Mouse (Mus musculus) adrenal gland, adult 8-10 months (tissue): Measurements from ENCODE around the gene Gm10570. TPM values are rescaled to one million over a fixed set of nuclear protein-coding genes. Genes with fewer than 3 reads are reported as not detected.
A peak's percentile ranks its signal among the peaks of the same experiment; 100 is the strongest.

Source experiments
- DNase-seq: peaks from one replicate; pipeline ENCODE4 v3.0.0; 2022
- total RNA-seq, 4 experiments: library from RNA; stranded (reverse); gene quantifications; 2 replicates each; pipeline ENCODE4 v1.2.4; 2022

Gm10570 gene
- total RNA-seq = under 1 TPM in 1 of 4 experiments, not detected in 3; 0.86 TPM

DNA sequence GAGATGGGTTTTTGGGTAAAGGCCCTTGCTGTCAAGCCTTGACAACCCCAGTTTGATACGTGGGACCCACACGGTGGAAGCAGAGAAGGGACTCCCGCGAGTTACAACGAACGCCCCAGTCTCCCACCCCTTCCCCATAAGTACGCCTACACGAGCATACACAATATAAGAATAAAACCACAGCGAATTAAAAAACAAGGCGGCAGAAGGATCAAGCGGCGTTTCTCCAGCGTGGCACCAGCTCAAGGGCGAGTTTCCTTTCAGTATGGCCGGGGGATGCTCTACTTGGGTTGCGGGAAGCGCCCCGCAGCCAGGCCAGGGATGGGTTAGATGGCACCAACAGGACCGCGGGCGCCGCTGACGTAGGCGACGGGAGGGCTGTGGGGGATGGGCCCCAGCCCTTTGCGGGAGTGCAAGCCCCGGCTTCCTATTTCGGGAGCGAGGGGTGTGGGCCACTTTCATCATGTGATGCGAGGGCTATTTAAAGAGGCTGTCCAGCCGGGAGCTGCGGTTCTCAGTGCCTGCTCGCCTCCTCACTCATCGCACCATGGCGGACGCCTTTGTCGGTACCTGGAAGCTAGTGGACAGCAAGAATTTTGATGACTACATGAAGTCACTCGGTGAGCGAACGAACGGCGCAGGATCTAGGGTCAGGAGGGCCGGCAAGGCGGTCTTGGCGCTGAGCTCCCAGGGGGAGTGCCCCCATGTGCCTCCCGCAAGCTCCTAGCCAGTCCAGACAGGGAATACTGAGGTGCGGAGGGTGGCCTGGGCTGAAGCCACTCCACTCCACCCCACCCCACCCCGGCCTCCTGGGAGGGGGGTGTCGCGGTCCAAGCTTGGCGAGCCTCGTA lies at the start of gene Gm10570, which contains the start of gene Fabp3:
Gene Gm10570, minus strand, starts transcription at position 444 of the 851 bp plus-strand sequence.
Gene Fabp3, plus strand, starts transcription at position 365 of the 851 bp plus-strand sequence.
- DNase-seq = no peak

DNA sequence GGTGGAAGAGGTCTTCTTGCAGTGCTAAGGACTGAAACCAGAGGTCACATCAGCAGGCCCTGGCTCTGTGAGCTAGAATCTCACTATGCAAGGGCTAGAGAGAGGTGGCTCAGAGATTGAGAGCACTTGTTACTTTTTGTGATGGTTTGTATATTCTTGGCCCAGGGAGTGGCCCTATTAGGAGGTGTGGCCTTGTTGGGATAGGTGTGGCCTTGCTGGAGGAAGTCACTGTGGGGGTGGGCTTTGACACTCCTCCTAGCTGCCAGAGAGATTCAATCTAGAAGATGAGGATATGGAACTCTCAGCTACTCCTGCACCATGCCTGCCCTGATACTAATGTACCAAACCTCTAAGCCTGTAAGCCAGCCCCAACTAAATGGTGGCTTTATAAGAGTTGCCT lies 49.5 kb upstream of the Gm10570 start:
- no peak for DNase-seq

DNA sequence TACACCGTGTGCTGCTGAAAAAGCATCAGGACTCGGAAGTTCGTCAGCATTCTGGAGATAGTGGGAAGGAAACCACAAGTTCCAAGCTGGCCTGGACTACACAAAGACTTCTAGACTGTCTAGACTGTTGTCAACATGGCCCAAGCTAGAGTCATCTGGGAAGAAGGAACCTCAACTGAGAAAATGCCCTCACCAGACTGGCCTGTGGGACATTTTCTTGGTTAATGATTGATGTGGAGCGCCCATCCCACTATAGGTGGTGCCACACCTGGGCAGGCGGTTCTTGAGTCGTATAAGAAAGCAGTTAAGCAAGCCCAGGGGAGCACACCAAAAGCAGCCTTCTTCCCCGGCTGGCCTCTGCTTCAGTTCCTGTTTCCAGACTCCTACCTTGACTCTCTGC lies 44.1 kb upstream of the Gm10570 start:
- DNase-seq = no peak

DNA sequence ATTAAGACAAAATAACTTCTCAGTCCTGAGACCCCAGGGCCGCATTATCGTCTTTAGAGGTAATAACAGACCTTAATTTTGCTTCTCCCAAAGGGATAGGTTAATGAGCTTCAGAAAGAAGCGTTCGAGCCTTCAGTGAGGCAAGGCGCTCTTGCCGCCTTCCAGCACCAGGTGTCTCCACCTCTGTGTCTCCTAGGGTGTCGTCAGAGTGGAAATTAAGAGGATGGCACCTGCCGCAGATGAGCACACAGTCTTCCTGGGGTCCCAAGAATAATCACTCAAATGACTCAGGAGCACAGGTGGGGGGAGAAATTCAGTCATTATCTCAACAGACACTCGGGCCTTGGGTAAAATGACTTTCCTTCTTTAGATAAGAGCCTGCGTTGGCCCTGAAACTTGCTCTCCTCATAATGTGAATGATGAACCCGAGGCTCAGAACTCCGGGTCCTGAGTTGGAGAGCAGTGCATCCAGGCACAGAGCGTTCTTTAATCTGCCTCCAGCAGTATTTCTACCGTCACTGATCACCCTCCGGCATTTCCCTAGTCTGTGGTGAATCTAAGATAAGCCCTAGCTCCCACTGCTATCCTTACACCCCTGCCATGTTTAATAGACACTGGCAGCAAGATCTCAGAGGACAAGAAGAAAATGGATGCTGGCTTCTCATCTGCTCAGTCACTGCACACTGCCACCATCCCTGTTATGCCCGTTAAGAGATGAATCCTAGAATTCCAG lies 42.4 kb upstream of the Gm10570 start:
- DNase-seq = no peak

DNA sequence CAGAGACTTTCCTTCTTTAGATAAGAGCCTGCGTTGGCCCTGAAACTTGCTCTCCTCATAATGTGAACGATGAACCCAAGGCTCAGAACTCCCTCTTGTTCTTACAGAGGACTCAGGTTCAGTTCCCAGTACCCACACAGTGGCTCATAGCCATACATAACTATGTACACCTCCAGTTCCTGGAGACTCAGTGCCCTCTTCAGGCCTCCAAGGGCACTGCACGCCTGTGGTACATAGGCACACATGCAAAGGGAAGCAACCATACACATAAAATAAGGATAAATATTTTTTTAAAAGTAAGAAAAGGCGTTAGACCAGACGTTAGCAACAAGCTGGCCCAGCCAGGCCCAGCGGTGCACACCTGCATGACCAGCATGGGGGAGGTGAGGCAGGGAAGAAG lies 41.2 kb upstream of the Gm10570 start:
- DNase-seq = no peak

DNA sequence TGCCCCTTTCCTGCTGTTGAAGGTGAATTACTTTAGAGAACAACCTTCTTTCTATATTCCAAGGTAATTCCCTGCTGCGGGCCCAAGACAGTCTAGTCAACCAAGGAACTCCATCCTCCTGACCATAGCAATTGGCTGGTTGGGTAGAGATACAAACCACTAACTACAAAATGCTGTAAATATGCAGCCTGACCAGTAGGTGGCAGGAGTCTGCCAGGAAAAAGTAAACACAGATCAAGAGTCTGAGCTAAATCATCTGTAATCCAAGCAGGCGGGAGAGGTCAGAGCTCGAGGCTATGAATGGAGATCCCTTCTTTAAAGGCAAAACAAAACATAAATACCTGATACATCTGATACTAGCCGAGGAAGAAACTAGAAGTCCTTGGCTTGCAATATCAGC lies 33.2 kb upstream of the Gm10570 start:
- DNase-seq = peak; percentile 24

DNA sequence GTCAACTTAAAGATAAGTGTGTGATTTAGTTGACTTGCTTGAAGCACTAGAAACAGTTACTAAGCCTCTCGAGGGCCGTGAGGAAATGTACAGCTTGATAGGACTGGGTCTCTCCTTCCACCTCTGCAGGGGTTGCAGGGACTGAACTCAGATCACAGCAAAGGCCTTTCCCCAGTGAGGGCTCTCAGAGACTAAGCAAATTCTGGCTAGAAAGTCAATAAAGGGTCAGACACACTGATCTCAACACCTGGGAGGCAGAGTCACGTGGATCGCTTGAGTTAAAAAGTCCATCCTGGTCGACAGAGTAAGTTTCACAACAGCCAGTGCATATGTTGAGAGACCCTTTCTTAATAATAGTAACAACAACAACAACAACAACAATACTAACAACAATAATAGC lies 27.4 kb upstream of the Gm10570 start:
- no peak for DNase-seq

DNA sequence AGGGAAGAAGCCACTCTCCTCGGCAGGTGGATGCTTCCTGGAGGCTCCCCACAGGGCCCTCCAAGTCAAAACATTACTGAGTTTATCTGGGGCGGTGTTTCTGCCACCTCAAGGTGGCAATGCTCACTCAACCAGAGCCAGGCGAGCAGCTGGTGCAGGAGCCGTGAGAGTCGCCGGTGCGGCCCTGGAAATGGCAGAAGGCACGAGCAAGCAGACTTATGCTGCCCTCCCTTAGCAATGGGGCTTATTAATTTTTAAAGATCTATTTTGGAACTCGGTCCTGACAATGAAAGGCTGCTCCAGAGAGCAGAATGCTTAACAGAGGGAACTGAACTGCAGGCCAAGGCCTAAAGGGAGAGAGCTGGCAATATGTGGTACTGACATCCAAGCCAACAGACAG lies 18.9 kb upstream of the Gm10570 start:
- no peak for DNase-seq

DNA sequence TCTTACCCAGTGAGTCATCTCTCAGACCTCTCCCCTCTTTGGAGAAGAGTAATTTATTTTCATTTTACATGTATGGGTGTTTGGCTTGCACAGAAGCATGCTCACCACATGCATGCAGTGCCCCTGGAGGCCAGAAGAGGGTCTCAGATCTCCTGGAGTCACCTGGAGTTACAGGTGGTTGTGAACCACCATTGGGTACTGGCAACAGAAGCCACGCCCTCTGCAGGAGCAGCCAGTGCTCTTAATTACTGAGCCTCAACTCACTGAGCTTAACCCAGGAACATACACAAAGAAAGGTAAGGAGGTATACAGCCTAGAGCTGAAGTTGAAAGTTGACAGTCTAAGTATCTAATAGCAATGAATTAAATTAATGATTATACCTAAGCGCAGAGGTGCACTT lies 17.0 kb upstream of the Gm10570 start:
- DNase-seq = no peak

DNA sequence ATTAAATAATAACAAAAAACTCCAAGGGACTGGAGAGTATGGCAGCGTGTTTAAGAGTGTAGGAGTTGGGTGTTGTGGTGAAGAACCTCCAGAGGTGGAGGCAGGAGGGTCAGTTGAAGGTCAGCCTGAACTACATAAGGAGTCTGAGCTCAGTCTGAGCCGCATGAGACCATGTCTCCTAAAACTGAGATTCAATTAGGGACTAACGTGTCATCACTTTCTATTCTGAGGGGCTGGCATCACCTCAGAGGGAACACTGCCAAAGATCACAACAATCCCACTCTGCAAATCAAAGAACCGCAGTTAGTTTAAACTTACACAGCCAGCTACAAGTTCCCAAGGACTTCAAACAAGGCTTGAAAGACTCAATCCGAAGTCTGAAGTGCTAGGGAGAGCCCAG lies 15.1 kb upstream of the Gm10570 start:
- no peak for DNase-seq

DNA sequence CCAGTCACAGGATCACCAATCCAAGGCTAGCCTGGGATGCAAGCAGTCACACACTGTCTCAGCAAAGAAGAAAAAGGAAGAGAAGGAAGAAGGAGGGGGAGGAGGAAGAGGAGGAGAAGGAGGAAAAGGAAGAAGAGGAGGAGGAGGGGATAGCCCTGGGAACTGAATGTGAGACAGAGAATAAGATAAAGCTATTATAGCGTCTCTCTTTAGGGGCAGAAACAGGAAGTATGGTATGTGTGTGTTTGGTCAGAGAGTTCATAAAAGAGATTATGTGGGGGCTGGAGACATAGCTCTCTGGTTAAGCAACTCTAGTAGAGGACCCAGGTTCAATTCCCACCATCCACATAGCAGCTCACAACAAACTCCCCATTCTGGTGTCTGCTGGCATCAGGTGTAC lies 14.7 kb upstream of the Gm10570 start:
- no peak for DNase-seq

DNA sequence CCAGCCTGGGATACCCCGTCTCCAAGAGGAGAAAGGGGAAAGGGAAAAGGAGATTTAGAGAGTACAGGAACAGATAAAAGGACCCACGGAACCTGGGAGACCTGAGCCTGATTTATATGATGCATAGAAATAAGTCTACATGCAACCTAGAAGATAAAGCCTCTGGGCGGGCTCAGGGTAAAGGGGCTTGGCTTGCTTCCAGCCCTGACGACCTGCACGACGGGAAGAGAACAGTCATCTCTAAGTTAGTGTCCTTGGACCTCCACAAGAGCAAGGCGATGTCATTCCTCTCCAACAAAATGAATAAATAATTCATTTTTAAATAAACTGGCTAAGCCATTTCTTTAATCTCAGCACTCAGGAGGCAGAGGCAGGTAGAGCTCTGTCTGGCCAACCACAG lies 14.1 kb upstream of the Gm10570 start:
- no peak for DNase-seq

DNA sequence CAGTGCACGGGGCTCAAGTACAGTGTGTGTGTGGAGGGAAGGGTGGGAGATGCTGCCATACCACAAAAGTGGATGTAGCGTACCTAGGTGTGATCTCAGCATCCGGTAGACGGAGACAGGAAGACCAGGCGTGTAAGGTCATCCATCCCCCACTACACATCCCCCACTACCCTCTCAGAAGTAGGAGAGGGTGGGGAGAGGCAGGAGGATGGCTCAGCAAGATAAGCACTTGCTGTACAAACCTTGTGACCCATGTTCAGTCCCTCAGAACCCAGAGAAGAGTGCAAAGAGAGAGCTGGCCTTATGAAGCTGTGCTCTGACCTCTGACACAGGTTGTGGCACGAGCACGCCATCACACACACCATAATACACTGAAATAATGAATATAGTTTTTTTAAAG lies 13.2 kb upstream of the Gm10570 start:
- DNase-seq = no peak

DNA sequence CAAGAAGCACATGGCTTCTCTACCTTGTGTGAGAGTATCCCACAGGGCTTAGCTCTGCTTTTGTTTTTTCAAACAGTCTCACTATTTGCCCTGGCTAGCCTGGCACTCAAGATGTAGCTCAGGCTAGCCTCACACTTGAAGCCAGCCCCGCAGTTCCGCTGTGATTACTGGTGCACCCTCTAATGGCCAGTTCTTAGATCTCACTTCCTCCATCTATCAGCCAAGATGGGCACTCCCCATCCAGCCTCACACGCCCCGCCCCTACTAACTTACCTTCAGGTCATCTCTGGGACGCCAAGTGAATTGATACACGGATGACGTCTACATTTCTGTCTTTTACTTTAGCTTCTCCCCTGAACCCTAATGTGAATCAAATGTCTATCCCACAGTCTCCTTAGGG lies 11.1 kb upstream of the Gm10570 start:
- no peak for DNase-seq

DNA sequence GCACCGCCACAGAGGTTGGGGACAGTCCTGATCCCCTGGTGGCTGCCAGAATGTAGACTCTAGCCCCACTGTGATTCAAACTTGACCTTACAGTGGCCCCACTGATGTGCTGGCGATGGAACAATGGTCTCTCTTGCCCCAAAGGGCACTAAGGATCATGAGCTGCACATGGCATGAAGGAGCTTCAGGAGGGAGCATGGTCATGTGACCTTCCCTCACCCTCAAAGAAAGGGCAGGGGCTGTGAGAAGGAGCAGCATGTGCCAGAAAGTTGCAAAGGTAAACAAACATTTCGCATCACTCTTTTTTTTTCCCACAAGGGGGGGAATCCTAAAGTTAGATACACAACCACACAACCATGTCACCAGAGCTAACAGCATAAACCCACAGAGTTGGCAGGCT lies 9.6 kb upstream of the Gm10570 start:
- no peak for DNase-seq

DNA sequence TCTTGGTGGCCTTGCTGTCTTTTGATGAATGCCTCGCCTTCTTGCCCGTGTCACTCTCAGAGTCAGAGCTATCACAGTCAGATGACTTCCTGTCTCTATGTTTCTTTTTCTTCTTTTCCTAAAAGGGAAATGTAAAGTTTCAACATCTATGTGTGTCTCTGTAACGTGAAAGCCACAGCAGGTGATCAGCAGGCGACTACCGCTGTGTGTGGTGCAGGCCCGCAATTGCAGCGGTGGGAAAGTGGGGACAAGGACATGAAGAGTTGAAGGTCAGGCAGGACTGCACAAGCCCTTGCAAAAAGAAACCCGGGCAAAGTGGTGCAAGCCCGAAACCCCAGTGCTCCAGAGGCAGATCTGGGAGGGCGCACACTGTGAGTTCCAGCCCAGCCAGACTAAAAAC lies 8.2 kb upstream of the Gm10570 start:
- no peak for DNase-seq

DNA sequence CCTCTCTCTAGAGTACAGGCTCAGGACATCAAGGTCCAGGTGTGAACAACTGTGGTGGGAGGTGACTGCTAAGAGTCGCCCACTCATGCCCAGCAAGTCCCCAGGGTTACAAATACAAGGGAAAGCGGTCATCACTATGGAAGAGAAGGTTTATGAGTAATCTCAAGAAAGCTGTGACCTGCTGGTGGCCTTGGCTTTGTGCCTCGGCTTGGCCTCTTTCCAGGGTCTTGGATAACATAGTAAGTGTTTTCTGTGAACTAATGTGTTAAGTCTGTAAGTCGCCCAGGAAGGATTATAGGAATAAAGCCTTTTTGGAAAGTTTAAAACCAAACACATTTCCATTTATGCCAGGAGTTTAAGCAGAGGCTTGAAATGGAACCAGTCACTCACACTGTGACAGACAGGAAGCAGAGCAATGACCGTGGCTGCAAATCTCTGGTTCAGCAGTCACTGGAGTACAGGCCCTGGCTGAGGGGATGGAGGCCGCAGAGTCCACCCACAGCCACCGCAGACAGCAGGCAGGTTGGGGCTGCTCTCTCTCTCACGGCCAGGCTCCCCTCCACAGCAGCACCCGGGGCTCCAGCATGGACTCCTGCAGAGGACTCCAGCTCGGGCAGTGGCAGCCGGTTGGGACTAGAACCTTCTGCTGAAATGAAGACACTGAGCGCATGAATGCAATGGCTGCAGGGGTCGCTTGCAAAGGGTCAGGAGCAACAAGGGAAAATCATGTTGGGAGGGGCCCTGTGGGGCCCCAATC lies 7.5 kb upstream of the Gm10570 start:
- peak; percentile 83 for DNase-seq

DNA sequence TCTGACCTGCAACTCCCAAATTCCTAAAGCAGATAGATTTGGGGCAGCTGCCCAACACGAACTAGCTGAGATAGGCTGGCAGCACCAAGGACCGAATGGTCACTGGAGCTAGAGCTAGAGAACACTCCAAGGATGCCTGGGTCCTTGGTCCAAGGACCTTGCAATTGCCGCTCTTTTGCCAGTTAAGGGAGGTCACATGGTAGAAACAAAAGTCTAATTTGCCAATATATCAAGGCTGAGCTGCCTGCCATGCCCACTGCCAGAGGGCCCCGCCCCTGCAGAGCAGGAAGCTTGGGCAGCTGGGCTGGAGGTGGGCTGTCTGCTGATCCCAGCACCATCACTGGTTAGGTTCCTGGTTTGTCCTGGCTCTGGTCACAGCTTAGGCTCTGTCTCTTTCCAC lies 5.1 kb upstream of the Gm10570 start:
- DNase-seq = no peak

DNA sequence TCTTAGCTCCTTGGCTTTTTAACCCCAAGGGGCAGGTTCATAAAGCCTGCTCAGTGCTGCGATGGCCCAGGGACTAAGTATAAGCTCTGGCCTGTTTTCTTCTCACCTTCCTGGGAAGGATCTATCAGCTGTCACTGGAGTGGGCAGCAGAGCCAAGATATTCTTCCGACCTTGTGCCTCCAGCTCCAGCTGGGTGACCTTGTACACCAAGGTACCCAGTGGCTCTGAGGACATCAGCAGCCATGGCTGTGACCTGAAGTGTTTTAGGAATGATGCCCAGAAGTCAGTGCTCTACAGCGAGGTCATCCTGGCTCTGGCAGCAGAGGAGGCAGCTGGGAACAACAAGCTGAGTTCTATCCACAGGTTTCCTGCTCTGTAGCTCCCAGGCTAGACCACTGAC lies 4.1 kb upstream of the Gm10570 start:
- DNase-seq = peak; percentile 47

DNA sequence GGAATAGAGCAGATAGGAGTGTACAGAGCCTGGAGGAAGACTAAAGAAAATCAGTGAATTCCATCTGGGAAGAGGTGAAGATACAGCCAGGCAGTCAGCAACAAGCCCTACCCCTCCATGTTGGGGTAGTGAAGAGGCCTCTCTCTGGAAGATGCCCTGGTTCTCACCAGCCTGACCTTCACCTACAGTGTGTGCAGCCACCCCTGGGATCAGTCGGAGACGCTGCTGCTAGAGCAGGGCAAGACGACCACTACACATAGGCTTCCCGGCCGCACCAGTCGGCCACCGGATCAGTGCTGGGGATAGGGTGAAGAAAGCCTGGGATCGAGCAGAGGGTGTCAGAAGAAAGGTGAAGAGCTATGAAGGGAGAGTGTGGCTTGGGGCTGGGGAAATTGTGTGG lies 780 bp upstream of the Gm10570 start:
- no peak for DNase-seq

DNA sequence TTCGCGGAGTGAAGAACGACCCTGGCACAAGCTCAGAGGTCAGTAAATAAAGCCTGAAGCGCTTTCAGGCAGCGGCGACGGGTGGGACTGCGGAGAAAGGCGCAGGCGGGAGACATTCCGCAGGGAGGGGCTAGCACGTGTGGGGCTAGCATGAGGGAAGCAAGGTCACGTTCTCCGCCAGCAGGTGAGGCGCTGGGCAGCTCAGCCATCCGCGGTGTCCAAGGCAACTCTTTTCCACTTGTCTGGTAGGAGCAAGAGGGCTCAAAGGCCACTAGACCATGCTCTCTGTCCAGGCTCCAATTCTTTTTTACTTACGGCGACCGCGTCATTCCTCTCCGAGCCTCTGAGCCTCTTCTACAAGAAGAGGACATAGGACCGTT lies 633 bp downstream of the Gm10570 start:
- no peak for DNase-seq

DNA sequence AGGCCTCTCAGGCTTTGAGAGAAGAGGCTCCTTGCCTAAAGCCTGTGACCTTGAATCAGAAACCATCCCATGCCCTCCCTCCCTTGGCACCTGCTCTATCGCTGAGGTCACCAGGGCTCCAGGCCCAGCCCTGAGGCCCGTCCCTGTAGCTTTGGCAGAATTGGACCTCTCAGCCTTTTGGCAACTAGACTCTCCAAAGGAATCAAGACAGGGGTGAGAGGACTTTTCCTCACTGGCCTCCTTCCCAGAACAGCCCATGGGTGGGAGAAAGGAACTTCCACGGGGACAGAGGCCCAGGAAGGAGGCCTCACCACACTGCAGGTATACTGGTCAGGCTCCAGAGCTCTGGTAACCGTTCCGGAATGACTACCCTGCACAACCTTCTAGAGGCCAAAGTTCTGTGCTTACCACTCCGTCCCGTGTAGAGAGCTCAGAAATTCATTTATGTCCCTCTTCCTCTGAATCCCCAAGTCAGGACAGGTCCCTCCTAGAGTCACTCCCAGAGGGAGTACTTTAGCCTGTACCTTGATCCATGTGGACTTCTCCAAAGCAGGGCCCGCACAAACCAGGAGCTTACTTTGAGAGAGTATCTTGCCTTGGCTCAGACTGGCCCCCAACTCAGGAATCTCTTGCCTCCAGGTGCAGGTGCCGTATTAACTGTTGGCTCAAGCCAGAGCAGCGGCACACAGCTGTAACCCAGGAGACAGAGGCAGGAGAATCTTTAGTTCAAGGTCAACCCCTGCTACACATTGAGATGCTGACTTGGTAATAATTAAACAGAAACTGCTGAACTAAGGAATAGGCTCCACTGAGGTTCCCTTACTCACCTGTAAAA lies 1.5 kb downstream of the Gm10570 start:
- peak; percentile 48 for DNase-seq
